Mouse (Mus musculus) 416B (cell line): ENCODE measurements at regions not wholly inside any gene's neighbourhood (a gene's known extent, or its start where the extent isn't known, plus 50 kb on each side); places are given as distances from the start of the nearest gene placed in this dataset.
A peak's percentile ranks its signal among the peaks of the same experiment; 100 is the strongest.

Experiments used
- DNase-seq: peaks from one replicate; pipeline ENCODE4 v3.0.0; 2011; ENCODE audit warnings: low read depth

GRCm38 (mm10) chr10:65342513-65342912 is 1252.4 kb upstream of the Lrrtm3 start:
- peak; percentile 5 for DNase-seq

GRCm38 (mm10) chr10:65330345-65330744 is 1240.3 kb upstream of the Lrrtm3 start:
- DNase-seq = no peak

GRCm38 (mm10) chr10:65324840-65325410 is 1234.8 kb upstream of the Lrrtm3 start:
- DNase-seq = no peak

DNA sequence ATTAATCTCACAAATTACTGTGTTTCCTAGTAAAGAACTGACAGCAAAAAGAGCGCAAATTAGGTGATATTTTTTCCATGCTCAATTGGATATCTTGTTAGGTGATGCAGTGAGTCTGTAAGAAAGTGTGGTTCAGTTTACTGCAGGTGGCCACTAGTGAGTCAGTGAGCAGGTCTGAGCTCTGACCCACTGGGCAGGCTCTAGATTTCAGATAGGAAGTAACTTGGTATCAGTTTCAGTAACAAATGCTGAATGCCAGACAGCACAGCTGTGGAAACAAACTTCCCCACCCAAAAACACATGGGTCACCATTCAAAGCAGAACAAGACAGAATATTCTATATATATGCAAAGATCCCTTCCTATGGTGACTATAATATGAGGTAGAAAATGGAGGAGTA is 1208.2 kb upstream of the Lrrtm3 start:
- no peak for DNase-seq
